Mouse (Mus musculus) heart, embryonic 12.5 days (tissue): Measurements from ENCODE around the gene Slc19a2. TPM values are rescaled to one million over a fixed set of nuclear protein-coding genes. Genes with fewer than 3 reads are reported as not detected.

ENCODE experiments used
- ATAC-seq: fragments of 200-750 bp; cut with Nextera tagmentation; 2 replicates; pipeline ENCODE4 v1.8.0; 2017; ENCODE audit warnings: moderate TSS enrichment, moderate library complexity; ENCODE audit not compliant: insufficient number of reproducible peaks, low FRiP score
- H3K27ac ChIP-seq: fragments of 300-500 bp; sonication (generic); 2 replicates; pipeline ENCODE4 v1.5.1; 2016; ENCODE audit warnings: mild to moderate bottlenecking, moderate library complexity; ENCODE audit not compliant: poor library complexity, severe bottlenecking
- H3K27me3 ChIP-seq: fragments of 300-500 bp; sonication (generic); replicated peaks from 2 replicates; pipeline ENCODE4 v1.6.1; 2016; ENCODE audit warnings: mild to moderate bottlenecking, moderate library complexity
- H3K36me3 ChIP-seq: fragments of 300-500 bp; sonication (generic); 2 replicates; pipeline ENCODE4 v1.6.1; 2016; ENCODE audit warnings: mild to moderate bottlenecking, moderate library complexity
- H3K4me1 ChIP-seq: fragments of 300-500 bp; sonication (generic); replicated peaks from 2 replicates; pipeline ENCODE4 v1.6.1; 2016; ENCODE audit warnings: mild to moderate bottlenecking
- H3K4me2 ChIP-seq: fragments of 300-500 bp; sonication (generic); 2 replicates; pipeline ENCODE4 v1.6.1; 2016; ENCODE audit warnings: mild to moderate bottlenecking, moderate library complexity
- H3K4me3 ChIP-seq: fragments of 300-500 bp; sonication (generic); 2 replicates; pipeline ENCODE4 v1.5.1; 2016; ENCODE audit warnings: mild to moderate bottlenecking
- H3K9ac ChIP-seq: fragments of 300-500 bp; sonication (generic); 2 replicates; pipeline ENCODE4 v1.6.1; 2016; ENCODE audit warnings: mild to moderate bottlenecking, moderate library complexity
- H3K9me3 ChIP-seq: fragments of 300-500 bp; sonication (generic); replicated peaks from 2 replicates; pipeline ENCODE4 v1.6.1; 2016; ENCODE audit warnings: mild to moderate bottlenecking, moderate library complexity
- WGBS: fragments of 180-500 bp; shearing (Covaris S2); methylation state at CpG from one replicate; pipeline ENCODE4 v1.1.7; 2016; 5-methylcytosine and 5-hydroxymethylcytosine counted together
- polyA plus RNA-seq: library from polyadenylated mRNA; unstranded; fragments of >200 nt; fragmentation: Nextera tagmentation; extraction: Ambion mirVana; gene quantifications from 2 replicates; pipeline ENCODE4 v1.2.1, GENCODE M21; 2016

Slc19a2 gene
- polyA plus RNA-seq, 1 experiment from 2014 or later: 10.9 TPM

- Histone ChIP-seq H3K36me3 (peaks cover 10% of the 10 kb centered on the region), H3K27ac (no peak overlapping the region), H3K4me2 (no peak overlapping the region), H3K4me3 (no peak overlapping the region), H3K4me1 (peaks cover 26% of the 10 kb centered on the region), H3K9ac (no peak overlapping the region), H3K27me3 (no peaks in the 10 kb centered on the region), H3K9me3 (no peaks in the 10 kb centered on the region)
- 68% methylated on average over 5 of the region's 5 CpGs for WGBS
- no peak for ATAC-seq
Measured at GRCm38 (mm10) chr1:164252551-164252950, 3.7 kb downstream of the Slc19a2 start.

- H3K4me3 ChIP-seq: no peak overlapping the region
- H3K36me3 ChIP-seq: peaks cover 10% of the 10 kb centered on the region
- H3K4me2 ChIP-seq: no peak overlapping the region
- peaks cover 25% of the 10 kb centered on the region for H3K4me1 ChIP-seq
- no peaks in the 10 kb centered on the region for H3K9me3 ChIP-seq
- no peak overlapping the region for H3K27ac ChIP-seq
- WGBS: 64% methylated on average over 3 of the region's 3 CpGs
- no peaks in the 10 kb centered on the region for H3K27me3 ChIP-seq
- no peak for ATAC-seq
- H3K9ac ChIP-seq: no peak overlapping the region
Measured at GRCm38 (mm10) chr1:164254836-164255235, 6.0 kb downstream of the Slc19a2 start.

GRCm38 (mm10) chr1:164260171-164261028 is 11.6 kb downstream of the Slc19a2 start:
- Histone ChIP-seq H3K9me3 (no peaks in the 10 kb centered on the region), H3K4me2 (no peak overlapping the region), H3K27me3 (no peaks in the 10 kb centered on the region), H3K9ac (no peak overlapping the region), H3K27ac (no peak overlapping the region), H3K36me3 (peaks cover 35% of the 10 kb centered on the region), H3K4me3 (no peak overlapping the region), H3K4me1 (0 out of 2 replicates have a peak, but pooled peaks cover 6% of the 10 kb centered on the region)
- ATAC-seq: no peak
- WGBS: 83% methylated on average over 16 of the region's 16 CpGs

- no peaks in the 10 kb centered on the region for H3K9me3 ChIP-seq
- H3K4me2 ChIP-seq: no peak overlapping the region
- no peak overlapping the region for H3K27ac ChIP-seq
- no peak overlapping the region for H3K9ac ChIP-seq
- peaks cover 35% of the 10 kb centered on the region for H3K36me3 ChIP-seq
- no peak overlapping the region for H3K4me3 ChIP-seq
- WGBS: 85% methylated on average over 7 of the region's 7 CpGs
- 0 out of 2 replicates have a peak, but pooled peaks cover 6% of the 10 kb centered on the region for H3K4me1 ChIP-seq
- no peaks in the 10 kb centered on the region for H3K27me3 ChIP-seq
- ATAC-seq: no peak
Measured at GRCm38 (mm10) chr1:164261553-164261952, 12.7 kb downstream of the Slc19a2 start.

- no peak for ATAC-seq
Measured at GRCm38 (mm10) chr1:164270941-164271340, 22.1 kb downstream of the Slc19a2 start.

GRCm38 (mm10) chr1:164273659-164274058 is 24.8 kb downstream of the Slc19a2 start:
- Histone ChIP-seq H3K4me3 (no peak overlapping the region), H3K4me2 (no peak overlapping the region), H3K27ac (no peak overlapping the region), H3K9ac (no peak overlapping the region), H3K27me3 (no peaks in the 10 kb centered on the region), H3K36me3 (no peaks in the 10 kb centered on the region), H3K4me1 (no peaks in the 10 kb centered on the region), H3K9me3 (no peaks in the 10 kb centered on the region)
- WGBS: 59% methylated on average over 6 of the region's 6 CpGs
- no peak for ATAC-seq

More at GRCm38 (mm10) chr1:164270941-164271340, 22.1 kb downstream of the Slc19a2 start:
- Histone ChIP-seq H3K27me3 (no peaks in the 10 kb centered on the region), H3K9ac (no peak overlapping the region), H3K27ac (no peak overlapping the region), H3K4me2 (no peak overlapping the region), H3K4me1 (no peaks in the 10 kb centered on the region), H3K36me3 (no peaks in the 10 kb centered on the region), H3K9me3 (no peaks in the 10 kb centered on the region), H3K4me3 (no peak overlapping the region)
- WGBS: 84% methylated on average over 7 of the region's 7 CpGs

GRCm38 (mm10) chr1:164275455-164275954 is 26.7 kb downstream of the Slc19a2 start, which contains the start of gene Ccdc181:
Gene Ccdc181 (plus strand): TSS chr1:164275585.
- under 1% methylated on average over 31 of the region's 31 CpGs for WGBS
- no peak within 1 kb of the TSS; the same call in 1 of the 2 replicates for H3K27ac ChIP-seq
- peak; percentile 99 for ATAC-seq
- no peaks in the 10 kb centered on the region for H3K4me1 ChIP-seq
- peak within 1 kb of the TSS; percentile 73 for H3K9ac ChIP-seq
- H3K36me3 ChIP-seq: 0 out of 2 replicates have a peak, but pooled peaks cover 2% of the 10 kb centered on the region
- H3K4me3 ChIP-seq: peak within 1 kb of the TSS; percentile 63
- no peaks in the 10 kb centered on the region for H3K9me3 ChIP-seq
- H3K27me3 ChIP-seq: no peaks in the 10 kb centered on the region
- peak within 1 kb of the TSS; percentile 90 for H3K4me2 ChIP-seq

- H3K27ac ChIP-seq: no peak overlapping the region
- H3K4me3 ChIP-seq: no peak overlapping the region
- no peak overlapping the region for H3K4me2 ChIP-seq
- H3K9ac ChIP-seq: no peak overlapping the region
- H3K4me1 ChIP-seq: no peaks in the 10 kb centered on the region
- no peaks in the 10 kb centered on the region for H3K9me3 ChIP-seq
- ATAC-seq: no peak
- no peaks in the 10 kb centered on the region for H3K27me3 ChIP-seq
- 85% methylated on average over 3 of the region's 3 CpGs for WGBS
- H3K36me3 ChIP-seq: 0 out of 2 replicates have a peak, but pooled peaks cover 3% of the 10 kb centered on the region
Measured at GRCm38 (mm10) chr1:164276552-164276951, 27.7 kb downstream of the Slc19a2 start.

- WGBS: 56% methylated on average over 4 of the region's 4 CpGs
- no peak overlapping the region for H3K9ac ChIP-seq
- H3K27me3 ChIP-seq: no peaks in the 10 kb centered on the region
- no peaks in the 10 kb centered on the region for H3K4me1 ChIP-seq
- no peak overlapping the region for H3K27ac ChIP-seq
- no peak overlapping the region for H3K4me3 ChIP-seq
- no peaks in the 10 kb centered on the region for H3K9me3 ChIP-seq
- ATAC-seq: no peak
- peaks cover 5% of the 10 kb centered on the region; the same call in 1 of the 2 replicates for H3K36me3 ChIP-seq
- H3K4me2 ChIP-seq: no peak overlapping the region
Measured at GRCm38 (mm10) chr1:164279332-164279731, 30.5 kb downstream of the Slc19a2 start.

- Histone ChIP-seq H3K27me3 (no peaks in the 10 kb centered on the region), H3K4me3 (no peak overlapping the region)
- no peak for ATAC-seq
Measured at GRCm38 (mm10) chr1:164284007-164284406, 35.2 kb downstream of the Slc19a2 start.

GRCm38 (mm10) chr1:164287406-164287805 is 38.6 kb downstream of the Slc19a2 start:
- Histone ChIP-seq H3K36me3 (peaks cover 25% of the 10 kb centered on the region), H3K27ac (no peak overlapping the region), H3K9me3 (no peaks in the 10 kb centered on the region), H3K4me2 (no peak overlapping the region), H3K27me3 (no peaks in the 10 kb centered on the region), H3K4me3 (no peak overlapping the region), H3K4me1 (0 out of 2 replicates have a peak, but pooled peaks cover 3% of the 10 kb centered on the region), H3K9ac (no peak overlapping the region)
- WGBS: 51% methylated on average over 15 of the region's 15 CpGs
- ATAC-seq: no peak

More at GRCm38 (mm10) chr1:164284007-164284406, 35.2 kb downstream of the Slc19a2 start:
- H3K27ac ChIP-seq: no peak overlapping the region
- 0 out of 2 replicates have a peak, but pooled peaks cover 3% of the 10 kb centered on the region for H3K4me1 ChIP-seq
- H3K9ac ChIP-seq: no peak overlapping the region
- peaks cover 7% of the 10 kb centered on the region for H3K36me3 ChIP-seq
- H3K4me2 ChIP-seq: no peak overlapping the region
- WGBS: 93% methylated on average over 3 of the region's 3 CpGs
- H3K9me3 ChIP-seq: no peaks in the 10 kb centered on the region
